Mouse (Mus musculus) MEL (cell line): ENCODE results near the gene Faim2. TPM values are rescaled to one million over a fixed set of nuclear protein-coding genes. Genes with fewer than 3 reads are reported as not detected.

Experiments
- DNase-seq: peaks from one replicate; pipeline ENCODE4 v3.0.0; 2011; ENCODE audit warnings: low read depth, low spot score
- H3K27ac ChIP-seq: 2 replicates; pipeline ENCODE4 v1.5.1; 2012; ENCODE audit warnings: low read depth, mild to moderate bottlenecking, control low read depth, low read length, moderate library complexity; ENCODE audit not compliant: control insufficient read depth
- H3K27me3 ChIP-seq, 2 experiments: fragments of 150-350 bp in 1 of 2; sonication (generic) in 1 of 2; 2 replicates each; pipeline ENCODE4 v1.6.1; 2012; ENCODE audit warnings: low read length in 2 of 2, mild to moderate bottlenecking in 2 of 2, improper control_type of control experiment in 1 of 2, moderate library complexity in 1 of 2; ENCODE audit not compliant: insufficient read depth in 2 of 2, control insufficient read depth in 1 of 2
- H3K36me3 ChIP-seq, 2 experiments: 2 replicates each; pipeline ENCODE4 v1.6.1; 2012 to 2014; ENCODE audit warnings: low read length in 2 of 2, improper control_type of control experiment in 1 of 2, inconsistent platforms in 1 of 2, mild to moderate bottlenecking in 1 of 2; ENCODE audit not compliant: insufficient read depth in 2 of 2, control insufficient read depth in 1 of 2
- H3K4me1 ChIP-seq, 2 experiments: fragments of 150-350 bp in 1 of 2; sonication (generic) in 1 of 2; 2 replicates each; pipeline ENCODE4 v1.6.1; 2012; ENCODE audit warnings: low read length in 2 of 2, improper control_type of control experiment in 1 of 2, mild to moderate bottlenecking in 1 of 2; ENCODE audit not compliant: insufficient read depth in 2 of 2, control insufficient read depth in 1 of 2
- H3K4me3 ChIP-seq, 2 experiments: fragments of 150-350 bp in 1 of 2; sonication (generic) in 1 of 2; 2 replicates each; pipeline ENCODE4 v1.5.1; 2012; ENCODE audit warnings: low read depth in 2 of 2, low read length in 2 of 2, mild to moderate bottlenecking in 2 of 2, moderate library complexity in 2 of 2, control low read depth in 1 of 2, improper control_type of control experiment in 1 of 2; ENCODE audit not compliant: control insufficient read depth in 1 of 2, insufficient read depth in 1 of 2
- H3K79me2 ChIP-seq: 2 replicates; pipeline ENCODE4 v1.6.1; 2012; ENCODE audit warnings: mild to moderate bottlenecking, low read length, moderate library complexity; ENCODE audit not compliant: control insufficient read depth, poor library complexity, insufficient read depth
- H3K9ac ChIP-seq: 2 replicates; pipeline ENCODE4 v1.6.1; 2012; ENCODE audit warnings: low read depth, mild to moderate bottlenecking, control low read depth, low read length, moderate library complexity; ENCODE audit not compliant: control insufficient read depth, poor library complexity, severe bottlenecking
- H3K9me3 ChIP-seq: fragments of 150-350 bp; sonication (generic); replicated peaks from 2 replicates; pipeline ENCODE4 v1.6.1; 2012; ENCODE audit warnings: mild to moderate bottlenecking, low read length, improper control_type of control experiment, moderate library complexity; ENCODE audit not compliant: insufficient read depth
- BHLHE40 ChIP-seq: IDR thresholded peaks from 2 replicates; pipeline ENCODE4 v1.6.1; 2012; ENCODE audit warnings: low read depth, mild to moderate bottlenecking, inconsistent platforms, low read length, improper control_type of control experiment, borderline replicate concordance
- CHD1 ChIP-seq: IDR thresholded peaks from 2 replicates; pipeline ENCODE4 v1.6.1; 2012; ENCODE audit warnings: low read depth, mild to moderate bottlenecking, inconsistent platforms, low read length, improper control_type of control experiment
- CTCF ChIP-seq, 3 experiments: IDR thresholded peaks in 2 of 3; conservative IDR thresholded peaks in 1 of 3; 2 replicates each; pipeline ENCODE4 v1.5.1; 2011 to 2012; ENCODE audit warnings: low read length in 3 of 3, low read depth in 2 of 3, mild to moderate bottlenecking in 2 of 3, improper control_type of control experiment in 1 of 3, inconsistent platforms in 1 of 3, mixed read lengths in 1 of 3, moderate library complexity in 1 of 3; ENCODE audit not compliant: control insufficient read depth in 1 of 3, insufficient read depth in 1 of 3, poor library complexity in 1 of 3, severe bottlenecking in 1 of 3
- E2F4 ChIP-seq: IDR thresholded peaks from 2 replicates; pipeline ENCODE4 v1.6.1; 2011; ENCODE audit warnings: low read depth, low read length, improper control_type of control experiment, borderline replicate concordance
- ELF1 ChIP-seq: IDR thresholded peaks from 2 replicates; pipeline ENCODE4 v1.6.1; 2014; ENCODE audit warnings: low read depth, mild to moderate bottlenecking, inconsistent platforms, low read length, improper control_type of control experiment, moderate library complexity
- EP300 ChIP-seq, 2 experiments: IDR thresholded peaks; 2 replicates each; pipeline ENCODE4 v1.6.1; 2011; ENCODE audit warnings: improper control_type of control experiment in 2 of 2, low read length in 2 of 2, low read depth in 1 of 2, mild to moderate bottlenecking in 1 of 2
- ETS1 ChIP-seq: IDR thresholded peaks from 2 replicates; pipeline ENCODE4 v1.6.1; 2012; ENCODE audit warnings: low read depth, mild to moderate bottlenecking, inconsistent platforms, low read length, improper control_type of control experiment, moderate library complexity
- GABPA ChIP-seq: IDR thresholded peaks from 2 replicates; pipeline ENCODE4 v1.6.1; 2012; ENCODE audit warnings: low read depth, mild to moderate bottlenecking, inconsistent platforms, low read length, improper control_type of control experiment, moderate library complexity
- GATA1 ChIP-seq: IDR thresholded peaks from 2 replicates; pipeline ENCODE4 v1.6.1; 2011; ENCODE audit warnings: low read depth, low read length, improper control_type of control experiment
- HCFC1 ChIP-seq: IDR thresholded peaks from 2 replicates; pipeline ENCODE4 v1.6.1; 2012; ENCODE audit warnings: low read depth, mild to moderate bottlenecking, inconsistent platforms, low read length, improper control_type of control experiment, moderate library complexity
- KAT2A ChIP-seq: conservative IDR thresholded peaks from 2 replicates; pipeline ENCODE4 v1.6.1; 2012; ENCODE audit warnings: low read depth, low read length, improper control_type of control experiment, inconsistent platforms
- MAFK ChIP-seq: IDR thresholded peaks from 2 replicates; pipeline ENCODE4 v1.6.1; 2011; ENCODE audit warnings: low read depth, mild to moderate bottlenecking, low read length, improper control_type of control experiment, borderline replicate concordance
- MAX ChIP-seq: IDR thresholded peaks from 2 replicates; pipeline ENCODE4 v1.6.1; 2011; ENCODE audit warnings: low read length, improper control_type of control experiment
- MAZ ChIP-seq: IDR thresholded peaks from 2 replicates; pipeline ENCODE4 v1.6.1; 2012; ENCODE audit warnings: low read depth, mild to moderate bottlenecking, inconsistent platforms, low read length, improper control_type of control experiment
- MEF2A ChIP-seq: IDR thresholded peaks from 2 replicates; pipeline ENCODE4 v1.6.1; 2014; ENCODE audit warnings: low read depth, mild to moderate bottlenecking, inconsistent platforms, low read length, improper control_type of control experiment; ENCODE audit not compliant: poor library complexity, insufficient replicate concordance, severe bottlenecking; ENCODE audit errors: extremely low read depth
- MXI1 ChIP-seq: IDR thresholded peaks from 2 replicates; pipeline ENCODE4 v1.6.1; 2011; ENCODE audit warnings: mild to moderate bottlenecking, low read depth, low read length, improper control_type of control experiment
- MYB ChIP-seq: IDR thresholded peaks from 2 replicates; pipeline ENCODE4 v1.6.1; 2011; ENCODE audit warnings: mild to moderate bottlenecking, low read depth, low read length, improper control_type of control experiment
- MYC ChIP-seq: IDR thresholded peaks from 2 replicates; pipeline ENCODE4 v1.6.1; 2011; ENCODE audit warnings: low read depth, mild to moderate bottlenecking, low read length, improper control_type of control experiment, moderate library complexity
- NELFE ChIP-seq: IDR thresholded peaks from 2 replicates; pipeline ENCODE4 v1.6.1; 2011; ENCODE audit warnings: low read depth, low read length, improper control_type of control experiment
- NRF1 ChIP-seq: IDR thresholded peaks from 2 replicates; pipeline ENCODE4 v1.6.1; 2014; ENCODE audit warnings: low read depth, mild to moderate bottlenecking, inconsistent platforms, low read length, improper control_type of control experiment, moderate library complexity; ENCODE audit not compliant: poor library complexity, insufficient read depth, severe bottlenecking
- POLR2A ChIP-seq, 2 experiments: IDR thresholded peaks; 2 replicates each; pipeline ENCODE4 v1.6.1; 2011 to 2012; ENCODE audit warnings: low read length in 2 of 2, mild to moderate bottlenecking in 2 of 2, control low read depth in 1 of 2, improper control_type of control experiment in 1 of 2, low read depth in 1 of 2, moderate library complexity in 1 of 2; ENCODE audit not compliant: control insufficient read depth in 1 of 2, insufficient read depth in 1 of 2, poor library complexity in 1 of 2
- POLR2AphosphoS5 ChIP-seq: IDR thresholded peaks from 2 replicates; pipeline ENCODE4 v1.6.1; 2012; ENCODE audit warnings: low read depth, borderline replicate concordance, mild to moderate bottlenecking, inconsistent platforms, low read length, moderate library complexity, mixed read lengths
- RAD21 ChIP-seq: IDR thresholded peaks from 2 replicates; pipeline ENCODE4 v1.6.1; 2011; ENCODE audit warnings: mild to moderate bottlenecking, low read depth, low read length, improper control_type of control experiment
- RCOR1 ChIP-seq: IDR thresholded peaks from 2 replicates; pipeline ENCODE4 v1.6.1; 2012; ENCODE audit warnings: low read depth, mild to moderate bottlenecking, inconsistent platforms, low read length, improper control_type of control experiment
- SMC3 ChIP-seq: IDR thresholded peaks from 2 replicates; pipeline ENCODE4 v1.6.1; 2011; ENCODE audit warnings: low read depth, low read length, improper control_type of control experiment
- TBP ChIP-seq: IDR thresholded peaks from 2 replicates; pipeline ENCODE4 v1.8.0; 2011; ENCODE audit warnings: low read depth, low read length, improper control_type of control experiment
- TCF12 ChIP-seq: IDR thresholded peaks from 2 replicates; pipeline ENCODE4 v1.6.1; 2014; ENCODE audit warnings: low read depth, mild to moderate bottlenecking, inconsistent platforms, low read length, improper control_type of control experiment, moderate library complexity
- UBTF ChIP-seq: IDR thresholded peaks from 2 replicates; pipeline ENCODE4 v1.6.1; 2012; ENCODE audit warnings: low read depth, mild to moderate bottlenecking, inconsistent platforms, low read length, improper control_type of control experiment, moderate library complexity, borderline replicate concordance; ENCODE audit not compliant: insufficient read depth
- USF1 ChIP-seq: IDR thresholded peaks from 2 replicates; pipeline ENCODE4 v1.6.1; 2014; ENCODE audit warnings: low read depth, mild to moderate bottlenecking, inconsistent platforms, low read length, improper control_type of control experiment, moderate library complexity
- USF2 ChIP-seq, 2 experiments: IDR thresholded peaks; 2 replicates each; pipeline ENCODE4 v1.6.1; 2011 to 2012; ENCODE audit warnings: improper control_type of control experiment in 2 of 2, low read length in 2 of 2, borderline replicate concordance in 1 of 2, inconsistent platforms in 1 of 2, low read depth in 1 of 2, mild to moderate bottlenecking in 1 of 2; ENCODE audit not compliant: insufficient read depth in 1 of 2
- ZC3H11A ChIP-seq: IDR thresholded peaks from 2 replicates; pipeline ENCODE4 v1.6.1; 2012; ENCODE audit warnings: low read depth, mild to moderate bottlenecking, inconsistent platforms, low read length, improper control_type of control experiment
- ZKSCAN1 ChIP-seq: IDR thresholded peaks from 2 replicates; pipeline ENCODE4 v1.6.1; 2012; ENCODE audit warnings: low read depth, mild to moderate bottlenecking, inconsistent platforms, low read length, improper control_type of control experiment, moderate library complexity
- ZMIZ1 ChIP-seq: IDR thresholded peaks from 2 replicates; pipeline ENCODE4 v1.6.1; 2012; ENCODE audit warnings: low read depth, mild to moderate bottlenecking, inconsistent platforms, low read length, improper control_type of control experiment, moderate library complexity
- ZNF384 ChIP-seq: IDR thresholded peaks from 2 replicates; pipeline ENCODE4 v1.6.1; 2012; ENCODE audit warnings: low read depth, mild to moderate bottlenecking, inconsistent platforms, low read length, improper control_type of control experiment
- polyA plus RNA-seq, 2 experiments: library from polyadenylated mRNA; stranded (reverse) in 1 of 2; unstranded in 1 of 2; fragments of >175 nt in 1 of 2; fragments of >200 nt in 1 of 2; gene quantifications; 2 replicates each; pipeline versions ENCODE4 v1.2.1 to v1.2.4; 2012; ENCODE audit warnings: low replicate concordance in 2 of 2, low read depth in 1 of 2; ENCODE audit not compliant: insufficient read length in 2 of 2, insufficient read depth in 1 of 2, missing spikeins in 1 of 2
- total RNA-seq: library from RNA; depleted of rRNA; stranded (reverse); fragments of 300-350 nt; gene quantifications from 2 replicates; pipeline ENCODE4 v1.2.3, GENCODE M21; 2012

Faim2 gene
- total and polyA plus RNA-seq, 3 experiments: 0.06 to 0.08 TPM; not detected in 1

DNA sequence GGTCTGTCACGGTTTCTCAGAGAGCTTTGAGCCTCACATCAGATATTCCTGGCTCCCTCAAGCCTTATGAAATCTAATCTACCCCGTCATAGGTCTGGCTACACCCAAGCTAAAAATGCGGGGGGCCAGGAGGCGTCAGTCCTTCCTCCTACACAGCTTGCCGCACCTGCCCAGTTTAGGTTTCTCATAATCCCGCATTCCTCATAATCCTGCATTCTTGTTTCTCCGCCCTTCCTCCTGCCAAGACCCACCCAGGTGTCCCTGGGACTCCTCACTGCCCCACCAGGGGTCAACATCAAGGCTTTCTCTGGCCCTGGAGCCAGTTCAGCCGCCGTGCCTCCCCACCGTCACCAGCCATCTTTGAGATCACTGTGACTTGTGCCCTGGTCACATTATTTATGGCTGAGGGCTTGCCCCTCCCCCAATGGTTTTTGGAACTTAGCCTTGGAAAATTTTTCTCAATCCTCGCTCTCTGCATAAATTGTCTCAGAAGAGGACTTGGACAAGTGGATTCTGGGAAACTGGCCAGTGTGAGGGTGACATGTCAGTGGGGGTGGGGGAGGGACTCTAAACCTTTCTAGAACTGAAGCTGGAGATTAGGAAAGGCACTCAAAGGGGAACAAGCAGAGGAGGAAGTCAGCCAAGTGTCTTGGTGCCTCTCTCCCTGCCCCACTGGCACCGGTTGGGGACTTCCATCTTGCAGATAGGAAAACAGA, 30.3 kb downstream of the Faim2 start:
- H3K27ac ChIP-seq: peak overlapping the region; percentile 37
- DNase-seq: peak; percentile 89
- no peaks in the 10 kb centered on the region for H3K9me3 ChIP-seq
- peak overlapping the region; percentile 21 to 42 for H3K4me3 ChIP-seq
- peaks cover 0 to 4% of the 10 kb centered on the region in 2 experiments; a peak in 2 of 4 replicates for H3K36me3 ChIP-seq
- peaks cover 2 to 25% of the 10 kb centered on the region in 2 experiments; a peak in 3 of 4 replicates for H3K4me1 ChIP-seq
- peak overlapping the region; percentile 46 for H3K9ac ChIP-seq
- H3K79me2 ChIP-seq: no peaks in the 10 kb centered on the region
- peaks cover 7 to 8% of the 10 kb centered on the region in 2 experiments for H3K27me3 ChIP-seq
- no peak for TF ChIP-seq ZNF384
- no peak for TF ChIP-seq ZKSCAN1
- no peak for TF ChIP-seq MAX
- TF ChIP-seq ETS1: peak; percentile 33
- TF ChIP-seq ZC3H11A: no peak
- TF ChIP-seq MEF2A: no peak
- TF ChIP-seq MYC: 0 out of 2 replicates have a peak, but pooled peaks have one; percentile 32
- TF ChIP-seq POLR2AphosphoS5: 0 out of 2 replicates have a peak, but pooled peaks have one; percentile 12
- TF ChIP-seq MAFK: no peak
- TF ChIP-seq MYB: peak; percentile 49; the same call in 1 of the 2 replicates
- TF ChIP-seq E2F4: no peak
- TF ChIP-seq CTCF (IDR thresholded peaks at IDR 0.05 in 2 of 3, conservative IDR thresholded peaks at IDR 0.05 in 1 of 3; ENCODE audit: control insufficient read depth in 1 of 3, insufficient read depth in 1 of 3, low read depth in 2 of 3, low read length in 3 of 3, poor library complexity in 1 of 3, severe bottlenecking in 1 of 3): no peak
- 0 out of 2 replicates have a peak, but pooled peaks have one; percentile 28 for TF ChIP-seq TCF12
- peak; percentile 75; the same call in 1 of the 2 replicates for TF ChIP-seq MAZ
- peak; percentile 83 to 94 for TF ChIP-seq POLR2A (IDR thresholded peaks at IDR 0.05; ENCODE audit: control insufficient read depth in 1 of 2, insufficient read depth in 1 of 2, low read depth in 1 of 2, low read length in 2 of 2, poor library complexity in 1 of 2)
- TF ChIP-seq MXI1: peak; percentile 41
- no peak for TF ChIP-seq UBTF
- TF ChIP-seq HCFC1: 0 out of 2 replicates have a peak, but pooled peaks have one; percentile 49
- TF ChIP-seq RCOR1: peak; percentile 47; the same call in 1 of the 2 replicates
- TF ChIP-seq GABPA: no peak
- peak; percentile 98 for TF ChIP-seq ZMIZ1
- peak; percentile 50; the same call in 1 of the 2 replicates for TF ChIP-seq NELFE
- peak; percentile 54; the same call in 1 of the 2 replicates for TF ChIP-seq ELF1
- TF ChIP-seq BHLHE40: no peak
- TF ChIP-seq TBP: peak; percentile 90
- TF ChIP-seq SMC3: 0 out of 2 replicates have a peak, but pooled peaks have one; percentile 4
- no peak for TF ChIP-seq USF1
- no peak for TF ChIP-seq CHD1
- no peak for TF ChIP-seq NRF1
- peak in 1 of 2 experiments; percentile 75; a peak in 3 of 4 replicates for TF ChIP-seq EP300 (IDR thresholded peaks at IDR 0.05; ENCODE audit: low read depth in 1 of 2, low read length in 2 of 2)
- no peak for TF ChIP-seq KAT2A
- TF ChIP-seq GATA1: no peak; the same call in 1 of the 2 replicates
- no peak for TF ChIP-seq RAD21
- TF ChIP-seq USF2 (IDR thresholded peaks at IDR 0.05; ENCODE audit: borderline replicate concordance in 1 of 2, insufficient read depth in 1 of 2, low read depth in 1 of 2, low read length in 2 of 2): no peak
